Mouse (Mus musculus) cerebellum, postnatal 14 days (tissue): Measurements from ENCODE around the gene Map10.

Source experiments
- DNase-seq, 2 experiments: peaks; one replicate each; pipeline ENCODE4 v3.0.0; 2021; ENCODE audit warnings: mixed read lengths in 2 of 2

Gene Map10

GRCm38 (mm10) chr8:125669700-125670195 lies at the start of gene Map10:
TSS of gene Map10 (plus strand) at chr8:125669818.
- peak; percentile 96 for DNase-seq

DNA sequence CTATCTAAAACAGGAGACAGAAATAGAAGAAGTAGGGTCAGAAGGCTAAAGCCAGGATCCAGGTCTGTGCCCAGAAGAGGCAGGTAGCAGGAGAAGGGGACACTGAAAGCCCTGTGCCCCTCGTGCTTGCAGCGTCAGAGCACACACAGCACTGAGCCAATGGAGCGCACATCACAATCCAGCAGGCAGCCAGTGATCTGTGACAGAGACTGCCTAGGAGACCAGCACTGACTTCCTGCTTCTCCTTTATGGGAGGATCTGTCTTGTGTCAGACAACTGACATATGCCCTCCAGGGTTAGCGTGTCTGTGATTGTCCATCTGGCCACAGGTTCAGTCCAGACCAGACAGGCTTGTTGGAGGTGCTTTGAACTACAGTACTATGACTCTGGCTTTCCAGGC lies 49.3 kb upstream of the Map10 start:
- no peak for DNase-seq

GRCm38 (mm10) chr8:125624287-125624686 lies 45.3 kb upstream of the Map10 start:
- DNase-seq = no peak

GRCm38 (mm10) chr8:125626381-125626780 lies 43.2 kb upstream of the Map10 start:
- peak in 1 of 2 experiments; percentile 59 for DNase-seq

GRCm38 (mm10) chr8:125628834-125629233 lies 40.8 kb upstream of the Map10 start:
- no peak for DNase-seq

GRCm38 (mm10) chr8:125638411-125639058 lies 31.1 kb upstream of the Map10 start:
- DNase-seq = no peak

- no peak for DNase-seq
Observed at GRCm38 (mm10) chr8:125639631-125640030, 30.0 kb upstream of the Map10 start.

DNA sequence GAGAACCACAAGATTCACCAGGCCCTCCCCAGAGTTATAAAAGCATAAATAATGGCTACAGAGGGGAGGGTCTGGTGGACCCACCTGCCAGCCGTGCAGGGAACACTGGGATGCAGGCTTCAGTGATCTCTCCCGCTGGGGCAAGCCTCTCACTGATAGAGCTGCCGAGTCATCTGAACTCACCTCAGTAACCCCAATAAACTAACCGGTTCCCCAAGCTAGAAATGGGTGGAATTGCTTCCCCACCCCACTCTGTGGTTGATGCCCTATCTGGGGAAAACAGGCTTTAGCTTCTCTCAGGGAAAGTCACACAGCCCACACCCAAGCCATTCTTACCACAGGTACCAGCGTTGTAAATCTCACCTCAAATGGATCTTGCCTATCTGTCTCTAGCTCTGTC lies 28.9 kb upstream of the Map10 start:
- DNase-seq = no peak

DNA sequence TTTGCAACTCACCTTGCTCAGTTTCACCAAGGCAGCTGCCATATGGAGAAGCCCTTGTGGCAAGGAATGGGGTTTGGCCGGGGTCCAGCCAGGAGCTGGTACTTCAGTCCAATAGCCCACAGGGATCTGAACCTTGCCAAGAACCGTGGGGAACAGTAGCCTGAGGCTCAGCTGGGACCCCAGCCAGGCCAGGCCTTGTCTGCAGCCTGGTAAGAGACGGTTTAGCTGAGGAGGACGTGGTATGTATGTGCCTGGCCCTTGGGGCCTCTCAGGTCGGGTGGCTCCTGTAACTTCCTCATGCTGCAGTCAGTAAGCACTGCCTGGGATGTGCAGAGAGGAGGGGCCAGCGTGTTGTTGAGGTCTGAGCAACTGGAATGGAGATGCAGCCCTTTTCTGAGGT lies 27.8 kb upstream of the Map10 start:
- peak; percentile 94 for DNase-seq

DNA sequence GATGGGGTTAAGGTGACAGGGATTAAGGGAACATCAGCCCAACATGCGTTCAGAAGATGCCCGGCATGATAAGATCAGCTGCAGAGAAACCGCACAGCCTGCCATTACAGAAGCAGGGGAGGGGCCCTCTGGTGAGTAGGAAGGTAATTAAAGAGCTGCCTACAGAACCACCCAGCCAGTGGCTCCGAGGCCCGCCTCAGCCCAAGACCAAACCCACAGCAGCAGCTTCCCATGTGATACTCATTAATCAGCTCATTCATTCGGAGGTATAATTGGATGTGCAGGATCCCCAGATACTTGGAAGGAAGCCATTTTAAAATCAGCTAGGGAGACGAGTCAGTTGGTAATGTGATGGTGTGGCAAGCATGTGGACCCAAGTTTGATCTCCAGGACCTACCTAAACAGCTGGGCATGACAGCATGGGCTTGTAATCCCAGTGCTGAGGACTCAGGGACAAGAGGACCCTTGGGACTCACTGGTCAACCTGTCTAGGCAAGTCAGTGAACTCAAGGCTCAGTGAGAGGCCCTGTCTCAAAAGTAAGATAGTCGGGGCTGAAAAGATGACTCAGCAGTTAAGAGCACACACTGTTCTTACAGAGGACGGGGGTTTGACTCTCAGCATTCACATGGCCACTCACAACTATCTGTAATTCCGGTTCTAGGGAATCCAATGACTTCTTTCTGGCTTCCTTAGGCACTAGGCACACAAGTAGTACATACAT lies 23.7 kb upstream of the Map10 start:
- no peak for DNase-seq

GRCm38 (mm10) chr8:125649447-125649846 lies 20.2 kb upstream of the Map10 start:
- no peak for DNase-seq

GRCm38 (mm10) chr8:125654821-125655220 lies 14.8 kb upstream of the Map10 start:
- no peak for DNase-seq

GRCm38 (mm10) chr8:125658508-125658907 lies 11.1 kb upstream of the Map10 start:
- DNase-seq = peak in 1 of 2 experiments; percentile 29

GRCm38 (mm10) chr8:125658926-125659325 lies 10.7 kb upstream of the Map10 start:
- no peak for DNase-seq

- peak in 1 of 2 experiments; percentile 25 for DNase-seq
Observed at GRCm38 (mm10) chr8:125660397-125660796, 9.2 kb upstream of the Map10 start.

GRCm38 (mm10) chr8:125661958-125662668 lies 7.5 kb upstream of the Map10 start:
- no peak for DNase-seq

DNA sequence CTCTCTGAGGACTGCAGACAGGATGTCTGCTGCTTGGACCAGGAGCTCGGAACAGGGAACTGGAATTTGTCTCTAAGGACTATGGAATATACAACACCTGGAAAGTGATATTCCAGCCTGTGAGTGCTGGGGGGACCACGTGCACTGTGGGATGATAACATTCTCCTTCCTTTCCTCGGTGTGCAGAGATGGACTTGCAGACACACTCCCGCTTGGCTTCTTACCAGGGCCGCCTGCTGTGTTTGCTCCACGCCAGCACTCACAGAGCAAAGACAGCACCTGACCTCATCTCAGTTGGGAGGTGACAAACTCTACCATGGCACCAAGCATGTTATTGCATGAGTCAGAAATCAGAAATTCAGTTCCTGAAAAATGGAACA lies 7.0 kb upstream of the Map10 start:
- peak; percentile 80 to 83 for DNase-seq

- no peak for DNase-seq
Observed at GRCm38 (mm10) chr8:125665183-125665875, 4.3 kb upstream of the Map10 start.

- no peak for DNase-seq
Observed at GRCm38 (mm10) chr8:125665876-125666186, 3.8 kb upstream of the Map10 start.

GRCm38 (mm10) chr8:125666201-125666600 lies 3.4 kb upstream of the Map10 start:
- DNase-seq = no peak

DNA sequence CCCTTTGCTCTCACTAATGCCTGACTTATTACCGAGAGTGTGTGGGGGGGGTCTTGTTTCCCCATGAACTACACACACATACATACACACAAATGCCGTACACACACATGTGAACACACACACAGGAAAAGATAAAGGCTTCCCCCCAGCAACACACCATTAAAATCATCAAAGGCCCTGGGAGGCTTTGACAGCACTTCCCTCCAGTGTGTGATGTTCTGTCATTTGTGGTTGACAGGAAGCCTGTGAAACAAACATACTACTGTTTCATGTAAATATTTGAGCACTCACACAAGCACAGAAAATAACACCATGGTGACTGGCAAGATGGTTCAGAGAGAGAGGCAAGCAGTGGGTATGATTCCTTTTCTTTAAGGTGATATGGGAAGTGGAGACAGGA lies 2.4 kb upstream of the Map10 start:
- DNase-seq = no peak

DNA sequence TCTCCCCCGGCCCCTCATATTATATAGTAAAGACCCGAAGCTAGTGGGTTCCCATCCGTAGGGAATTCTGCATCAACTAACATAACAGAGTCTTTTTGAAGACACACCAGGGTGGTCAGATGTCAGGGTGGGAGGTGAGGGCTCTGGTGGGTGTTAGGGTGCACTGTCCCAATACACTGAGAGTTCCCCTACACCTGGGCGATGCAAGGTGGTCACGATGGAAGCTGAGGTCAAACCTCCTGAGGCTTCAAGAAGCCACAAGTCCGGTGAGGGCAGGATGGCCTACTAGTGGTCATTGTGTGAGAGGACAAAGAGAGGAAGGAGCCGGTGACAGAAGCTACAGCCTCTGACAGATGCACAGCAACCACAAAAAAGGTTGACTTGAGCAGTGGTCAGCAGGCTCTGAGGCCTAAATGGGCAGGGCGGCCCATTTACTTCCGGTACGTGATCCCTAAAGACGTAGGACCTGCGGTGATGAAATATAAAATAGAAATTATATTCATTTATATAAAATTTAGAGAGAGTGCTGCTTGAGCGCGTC lies 389 bp upstream of the Map10 start:
- no peak for DNase-seq

DNA sequence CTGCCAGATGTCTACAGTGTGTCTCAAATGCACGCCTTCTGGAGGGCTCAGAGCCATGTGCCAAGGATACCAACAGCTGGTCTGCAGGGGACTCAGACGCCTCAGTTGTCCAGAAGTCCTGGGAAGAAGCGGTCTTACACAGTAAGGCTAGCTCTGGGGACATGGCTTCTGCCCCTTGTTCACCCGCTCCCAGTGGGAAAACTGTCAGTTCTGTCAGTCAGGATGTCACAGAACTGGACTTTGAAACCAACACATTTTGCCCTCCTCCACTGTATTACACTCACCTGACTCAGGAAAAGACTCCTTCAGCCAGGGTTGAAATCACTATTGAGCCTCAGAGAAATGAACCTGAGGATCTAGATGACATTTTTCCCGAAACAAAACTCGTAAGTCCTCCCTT lies 802 bp downstream of the Map10 start:
- DNase-seq = no peak
